Mouse (Mus musculus): ENCODE results near the gene Calcoco2. TPM values are rescaled to one million over a fixed set of nuclear protein-coding genes. Genes with fewer than 3 reads are reported as not detected.

Gene Calcoco2
- not detected in 2 replicates for polyA plus RNA-seq (2015; fragmentation: Nextera tagmentation; extraction: Ambion mirVana)

DNA sequence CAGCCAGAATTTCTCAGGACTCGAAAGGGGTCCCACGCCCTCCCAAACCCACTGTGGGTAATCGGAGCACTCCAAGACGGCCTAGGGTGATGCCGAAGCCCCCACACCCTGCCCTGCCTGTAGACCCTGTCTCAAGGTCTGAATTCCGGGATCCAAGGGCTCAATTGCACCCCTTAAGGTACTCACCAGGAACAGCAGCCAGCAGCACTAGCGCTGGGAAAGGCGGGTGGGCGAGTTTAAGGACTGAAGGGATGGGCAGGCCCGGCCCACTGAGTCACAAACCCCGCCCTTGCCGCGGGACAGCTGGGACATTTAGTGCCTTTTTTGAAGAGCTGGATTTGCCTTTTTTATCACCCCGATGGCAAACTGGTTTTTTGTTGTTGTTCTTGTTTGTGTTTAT is at the start of gene Calcoco2:
TSS of gene Calcoco2 (minus strand) at position 214 of the 400 bp plus-strand sequence.

DNA sequence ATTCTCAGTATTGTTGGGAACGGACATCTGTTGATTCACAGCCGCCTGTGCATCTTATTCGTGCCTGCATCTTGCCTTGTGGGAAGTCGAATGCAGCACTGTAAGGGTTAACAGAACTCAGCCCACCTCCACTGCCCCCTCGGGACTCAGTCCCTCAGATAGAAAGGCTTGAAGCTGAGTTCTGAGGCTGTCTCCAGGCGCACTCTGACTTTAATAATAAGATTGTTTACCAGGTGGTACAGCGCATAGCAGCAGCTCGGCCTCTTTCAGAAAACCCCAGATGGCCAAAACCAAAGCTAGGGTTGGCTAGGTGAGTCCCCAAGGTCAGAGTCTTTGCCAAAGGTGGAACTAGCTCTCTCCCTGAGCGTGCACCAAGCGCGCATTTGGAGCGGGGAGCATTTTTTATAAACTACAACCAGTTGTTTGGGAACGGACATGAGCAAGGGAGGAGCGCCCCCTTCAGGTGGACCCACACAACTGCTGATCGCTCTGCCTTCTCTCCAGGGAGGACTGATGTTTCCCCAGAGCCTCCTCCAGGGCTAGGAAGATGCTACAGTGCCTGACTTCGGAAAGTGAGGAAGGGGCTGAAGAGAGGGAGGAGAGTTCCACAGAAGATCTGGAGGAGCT is 21.6 kb upstream of the Calcoco2 start, which contains the start of gene Ttll6:
TSS of gene Ttll6 (plus strand) at position 548 of the 627 bp plus-strand sequence.

DNA sequence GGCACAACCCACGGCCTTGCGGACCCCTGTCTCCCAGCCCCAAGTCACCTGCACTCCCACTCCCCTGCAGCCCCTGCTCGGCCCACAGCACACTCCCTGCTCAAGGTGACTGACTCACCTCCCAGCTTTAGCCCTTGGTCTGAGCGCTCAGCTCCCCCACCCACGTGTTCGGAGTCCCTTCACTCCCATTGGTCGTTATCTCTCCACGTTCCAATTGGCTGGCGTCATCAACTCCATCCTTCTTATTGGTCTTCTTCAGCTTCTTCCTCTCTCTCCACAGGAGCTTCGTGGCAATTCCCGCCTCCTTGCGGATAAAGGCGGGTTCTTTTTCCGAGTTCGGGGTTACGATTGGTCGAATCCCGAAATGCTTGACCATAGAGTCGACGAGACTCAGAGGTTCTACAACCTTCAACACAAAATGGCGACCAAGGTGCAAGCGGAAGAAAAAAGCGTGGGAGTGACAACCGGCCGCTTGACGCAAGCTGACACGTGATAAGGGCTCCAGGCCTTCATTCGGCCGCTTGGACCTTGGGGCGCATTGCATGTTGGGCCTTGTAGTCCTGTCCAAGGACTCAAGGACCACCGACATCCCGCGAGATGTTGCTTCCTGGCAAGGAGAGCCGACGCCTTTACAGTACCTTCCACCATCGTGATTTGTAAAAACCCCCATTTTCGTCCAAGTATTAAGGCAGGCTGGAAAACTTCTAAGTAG is 36.1 kb downstream of the Calcoco2 start, which contains the start of gene Atp5g1:
TSS of gene Atp5g1 (minus strand) at position 162 of the 712 bp plus-strand sequence.

DNA sequence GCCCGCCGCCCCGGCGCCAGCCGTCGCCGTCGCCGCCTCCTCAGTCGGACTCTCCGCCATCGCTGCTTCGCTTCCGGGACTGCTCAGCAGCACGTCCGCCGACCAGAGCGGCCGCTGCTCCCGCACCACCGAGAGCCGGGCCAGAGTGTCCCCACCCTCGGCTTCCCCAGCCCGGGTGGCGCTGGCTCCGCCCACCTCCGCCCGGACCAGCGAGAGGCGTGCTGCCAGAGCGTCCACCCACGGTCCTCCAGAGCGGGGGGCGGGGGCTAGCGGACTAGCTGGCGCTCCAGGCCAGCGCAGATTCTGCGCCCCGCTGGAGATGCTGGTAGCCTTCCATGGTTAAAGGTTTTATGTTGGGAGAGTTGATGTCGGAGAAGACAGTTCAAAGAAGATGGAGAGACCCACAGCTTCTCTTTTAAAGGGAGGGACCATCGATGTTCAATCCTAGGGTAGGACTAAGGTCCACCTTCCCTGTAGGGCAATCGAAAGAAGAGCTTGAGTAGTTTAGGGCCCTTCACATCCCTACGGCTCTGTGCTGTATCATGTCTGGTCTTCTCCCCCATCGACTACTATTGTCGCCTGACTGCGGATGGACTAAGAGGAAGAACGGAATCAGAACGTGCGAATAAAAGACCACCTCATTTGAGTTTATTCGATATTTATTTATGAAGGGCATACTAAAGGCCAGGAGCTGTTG is 46.4 kb downstream of the Calcoco2 start, which contains the start of gene Ube2z:
TSS of gene Ube2z (minus strand) at position 174 of the 697 bp plus-strand sequence.

Other genes with a start within 250 kb of the Calcoco2 start
- not detected in 2 replicates for gene B4galnt2, start 197.1 kb downstream of the Calcoco2 start, polyA plus RNA-seq (2015; fragmentation: Nextera tagmentation; extraction: Ambion mirVana)
- gene Igf2bp1, start 106.0 kb downstream of the Calcoco2 start, polyA plus RNA-seq (2015; fragmentation: Nextera tagmentation; extraction: Ambion mirVana): 5.5 and 6.2 TPM in 2 replicates
- gene Gip, start 87.4 kb downstream of the Calcoco2 start, polyA plus RNA-seq (2015; fragmentation: Nextera tagmentation; extraction: Ambion mirVana): not detected in 2 replicates
- 40.6 and 49.3 TPM in 2 replicates for gene Snf8, start 77.1 kb downstream of the Calcoco2 start, polyA plus RNA-seq (2015; fragmentation: Nextera tagmentation; extraction: Ambion mirVana)
- 17.8 and 18.8 TPM in 2 replicates for gene Ube2z, start 46.6 kb downstream of the Calcoco2 start, polyA plus RNA-seq (2015; fragmentation: Nextera tagmentation; extraction: Ambion mirVana)
- gene Atp5g1, start 36.3 kb downstream of the Calcoco2 start, polyA plus RNA-seq (2015; fragmentation: Nextera tagmentation; extraction: Ambion mirVana): 2,104 and 2,569 TPM in 2 replicates
- gene Ttll6, start 21.8 kb upstream of the Calcoco2 start, polyA plus RNA-seq (2015; fragmentation: Nextera tagmentation; extraction: Ambion mirVana): not detected in 2 replicates
- not detected in 2 replicates for gene Hoxb13, start 82.4 kb upstream of the Calcoco2 start, polyA plus RNA-seq (2015; fragmentation: Nextera tagmentation; extraction: Ambion mirVana)
- gene Hoxb9, start 159.5 kb upstream of the Calcoco2 start, polyA plus RNA-seq (2015; fragmentation: Nextera tagmentation; extraction: Ambion mirVana): 0.51 and 0.63 TPM in 2 replicates
- 0.12 and 0.32 TPM in 2 replicates for gene Hoxb8, start 169.9 kb upstream of the Calcoco2 start, polyA plus RNA-seq (2015; fragmentation: Nextera tagmentation; extraction: Ambion mirVana)
- 2.2 and 2.9 TPM in 2 replicates for gene Hoxb7, start 174.7 kb upstream of the Calcoco2 start, polyA plus RNA-seq (2015; fragmentation: Nextera tagmentation; extraction: Ambion mirVana)
- 0.23 and 0.43 TPM in 2 replicates for gene Hoxb6, start 180.5 kb upstream of the Calcoco2 start, polyA plus RNA-seq (2015; fragmentation: Nextera tagmentation; extraction: Ambion mirVana)
- 0.55 and 0.59 TPM in 2 replicates for gene Hoxb5, start 191.4 kb upstream of the Calcoco2 start, polyA plus RNA-seq (2015; fragmentation: Nextera tagmentation; extraction: Ambion mirVana)
- gene Hoxb4, start 206.3 kb upstream of the Calcoco2 start, polyA plus RNA-seq (2015; fragmentation: Nextera tagmentation; extraction: Ambion mirVana): 0.14 and 0.16 TPM in 2 replicates
- gene Hoxb3, start 211.4 kb upstream of the Calcoco2 start, polyA plus RNA-seq (2015; fragmentation: Nextera tagmentation; extraction: Ambion mirVana): 0.33 TPM in 1 of 2 replicates, not detected in the other
- 1.3 and 2.0 TPM in 2 replicates for gene Hoxb2, start 238.6 kb upstream of the Calcoco2 start, polyA plus RNA-seq (2015; fragmentation: Nextera tagmentation; extraction: Ambion mirVana)